Mouse (Mus musculus): ENCODE measurements around the gene Pdhx. TPM values are rescaled to one million over a fixed set of nuclear protein-coding genes. Genes with fewer than 3 reads are reported as not detected.

Pdhx gene
- total RNA-seq, 2 experiments from 2014 or later = 56.4 to 58.7 TPM

DNA sequence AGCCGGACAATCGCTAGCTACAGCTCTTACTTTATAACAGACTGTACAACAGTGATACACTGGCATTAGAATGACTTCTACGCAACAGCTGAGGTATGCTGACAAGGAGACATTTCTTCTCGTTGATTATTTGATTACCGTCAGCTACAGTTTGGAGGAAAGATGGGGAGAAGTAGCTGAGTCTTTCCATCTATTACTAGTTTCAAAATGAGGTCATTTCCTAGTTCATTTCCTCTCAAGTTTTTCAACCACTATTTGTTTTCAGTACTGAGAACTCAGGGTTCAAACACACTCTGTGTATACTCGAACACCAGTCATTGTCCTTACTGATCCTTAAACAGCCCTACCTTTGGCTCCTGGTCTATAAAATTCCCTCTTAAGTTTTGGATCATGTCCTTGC lies 17.5 kb downstream of the Pdhx start:
- DNase-seq (ENCODE audit: extremely low spot score in 1 of 2, low spot score in 2 of 2) = no peak
- Histone ChIP-seq H3K4me3 (no peak overlapping the region), H3K27ac (no peak overlapping the region)
- no peak for TF ChIP-seq CTCF (IDR thresholded peaks at IDR 0.05)
- intact Hi-C loops (cut with DNase I) = no loop called here

- DNase-seq (ENCODE audit: extremely low spot score in 1 of 2, low spot score in 2 of 2) = no peak
- Histone ChIP-seq H3K4me3 (no peak overlapping the region), H3K27ac (no peak overlapping the region)
- TF ChIP-seq CTCF (IDR thresholded peaks at IDR 0.05) = no peak
- intact Hi-C loops (cut with DNase I) = no loop called here
Observed at GRCm38 (mm10) chr2:103051937-103052893, 21.1 kb downstream of the Pdhx start.

DNA sequence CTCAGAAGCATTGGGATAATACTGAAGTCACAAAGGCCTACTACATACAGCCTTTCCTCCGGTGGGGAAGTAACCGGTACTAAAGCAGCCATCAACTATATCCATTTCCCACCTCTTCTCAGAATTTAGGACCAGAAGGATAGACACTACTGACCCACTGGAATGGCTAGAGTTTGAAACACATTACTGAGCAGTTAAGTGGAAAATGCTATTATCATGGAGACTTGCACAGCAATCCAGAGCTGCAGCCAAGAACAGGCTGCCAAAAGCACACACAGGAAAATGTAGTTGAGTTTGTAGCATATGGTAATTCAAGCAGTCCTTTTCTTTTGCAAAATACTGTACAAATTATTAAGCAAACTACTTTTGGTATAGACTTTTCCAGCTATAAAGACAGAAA lies 28.0 kb downstream of the Pdhx start:
- Histone ChIP-seq H3K4me3 (no peak overlapping the region), H3K27ac (no peak overlapping the region)
- intact Hi-C loops (cut with DNase I) = no loop called here
- DNase-seq (ENCODE audit: extremely low spot score in 1 of 2, low spot score in 2 of 2) = no peak
- TF ChIP-seq CTCF (IDR thresholded peaks at IDR 0.05) = no peak

DNA sequence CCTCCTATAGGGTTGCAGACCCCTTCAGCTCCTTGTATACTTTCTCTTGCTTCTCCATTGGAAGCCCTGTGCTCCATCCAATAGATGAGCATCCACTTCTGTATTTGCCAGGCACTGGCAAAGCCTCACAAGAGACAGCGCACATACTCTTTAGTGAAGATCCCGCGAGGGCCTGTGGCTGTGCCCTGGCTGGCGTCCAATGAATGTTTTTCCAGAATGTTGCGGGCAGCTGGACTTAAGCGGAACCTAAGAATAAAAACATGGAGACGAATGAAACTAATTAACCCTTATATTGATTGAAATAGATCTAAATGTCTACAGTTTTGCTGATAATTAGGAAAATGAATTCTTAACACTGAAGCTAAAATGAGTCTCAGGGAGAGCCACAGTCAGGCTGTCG lies 32.4 kb downstream of the Pdhx start:
- no peak for DNase-seq (ENCODE audit: extremely low spot score in 1 of 2, low spot score in 2 of 2)
- no peak overlapping the region for H3K27ac ChIP-seq
- no peak for TF ChIP-seq CTCF (IDR thresholded peaks at IDR 0.05)
- no peak overlapping the region for H3K4me3 ChIP-seq
- intact Hi-C loops (cut with DNase I) = no loop called here

DNA sequence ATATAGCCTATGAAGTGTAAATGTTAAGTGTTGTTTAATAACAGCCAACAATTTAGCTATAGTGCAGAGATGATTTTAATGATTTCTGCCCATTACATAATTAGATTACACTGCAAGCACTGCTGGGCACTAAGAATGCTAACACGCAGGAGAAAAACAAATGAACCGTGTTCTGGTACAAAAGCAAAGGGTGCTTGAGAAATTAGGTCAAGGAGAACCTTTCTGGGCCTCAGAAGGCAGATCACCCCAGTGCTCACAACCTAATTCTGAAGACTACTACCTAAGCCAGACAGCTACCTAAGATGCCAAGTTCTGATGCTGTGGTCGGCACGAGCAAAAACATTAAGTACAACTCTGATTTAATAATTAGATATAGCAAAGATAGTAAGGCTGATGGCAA lies 35.5 kb downstream of the Pdhx start:
- intact Hi-C loops (cut with DNase I) = no loop called here
- TF ChIP-seq CTCF (IDR thresholded peaks at IDR 0.05) = no peak
- Histone ChIP-seq H3K4me3 (no peak overlapping the region), H3K27ac (no peak overlapping the region)
- no peak for DNase-seq (ENCODE audit: extremely low spot score in 1 of 2, low spot score in 2 of 2)

GRCm38 (mm10) chr2:103022728-103023127 lies 50.6 kb downstream of the Pdhx start:
- no peak for DNase-seq (ENCODE audit: extremely low spot score in 1 of 2, low spot score in 2 of 2)
- no peak for TF ChIP-seq CTCF (IDR thresholded peaks at IDR 0.05)
- H3K4me3 ChIP-seq = no peak overlapping the region
- intact Hi-C loops (cut with DNase I) = no loop called here
- H3K27ac ChIP-seq = no peak overlapping the region

DNA sequence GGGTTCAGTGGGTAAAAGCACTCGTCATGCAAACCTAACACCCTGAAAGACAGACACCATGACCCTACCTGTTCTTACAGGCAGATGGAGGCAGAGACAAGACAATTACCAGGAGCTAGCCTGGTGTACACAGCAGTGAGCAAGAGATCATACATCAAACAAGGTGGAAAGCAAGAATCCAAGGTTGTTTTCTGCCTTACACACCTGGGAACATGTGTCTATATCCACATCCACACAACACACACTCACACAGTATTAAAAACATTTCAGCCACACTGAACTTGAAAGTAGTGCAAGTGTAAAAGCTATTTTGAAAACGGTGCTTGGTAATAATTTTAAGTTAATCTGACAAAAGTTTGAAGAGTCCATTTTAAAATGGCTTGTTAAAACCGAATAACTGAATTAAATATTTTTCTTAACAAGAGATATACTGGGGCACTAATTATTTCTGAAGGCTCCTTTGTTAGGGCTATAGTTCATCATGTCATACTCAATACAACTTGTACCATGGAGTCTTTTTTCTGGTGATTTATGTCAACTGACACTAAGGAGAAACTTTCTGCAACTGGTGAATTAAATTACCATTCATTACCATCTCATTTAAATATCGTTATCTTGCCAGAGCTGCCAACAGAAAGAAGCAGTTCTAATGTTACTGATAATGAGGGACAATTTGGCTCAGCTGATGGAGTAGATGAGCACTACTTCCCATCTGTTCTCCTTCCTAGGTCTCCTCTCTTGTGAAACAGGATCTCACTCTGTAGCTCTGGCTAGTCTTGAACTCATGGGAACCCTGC lies 52.9 kb downstream of the Pdhx start:
- intact Hi-C loops (cut with DNase I) = no loop called here
- no peak for TF ChIP-seq CTCF (IDR thresholded peaks at IDR 0.05)
- DNase-seq (ENCODE audit: extremely low spot score in 1 of 2, low spot score in 2 of 2) = no peak
- H3K4me3 ChIP-seq = no peak overlapping the region
- no peak overlapping the region for H3K27ac ChIP-seq

DNA sequence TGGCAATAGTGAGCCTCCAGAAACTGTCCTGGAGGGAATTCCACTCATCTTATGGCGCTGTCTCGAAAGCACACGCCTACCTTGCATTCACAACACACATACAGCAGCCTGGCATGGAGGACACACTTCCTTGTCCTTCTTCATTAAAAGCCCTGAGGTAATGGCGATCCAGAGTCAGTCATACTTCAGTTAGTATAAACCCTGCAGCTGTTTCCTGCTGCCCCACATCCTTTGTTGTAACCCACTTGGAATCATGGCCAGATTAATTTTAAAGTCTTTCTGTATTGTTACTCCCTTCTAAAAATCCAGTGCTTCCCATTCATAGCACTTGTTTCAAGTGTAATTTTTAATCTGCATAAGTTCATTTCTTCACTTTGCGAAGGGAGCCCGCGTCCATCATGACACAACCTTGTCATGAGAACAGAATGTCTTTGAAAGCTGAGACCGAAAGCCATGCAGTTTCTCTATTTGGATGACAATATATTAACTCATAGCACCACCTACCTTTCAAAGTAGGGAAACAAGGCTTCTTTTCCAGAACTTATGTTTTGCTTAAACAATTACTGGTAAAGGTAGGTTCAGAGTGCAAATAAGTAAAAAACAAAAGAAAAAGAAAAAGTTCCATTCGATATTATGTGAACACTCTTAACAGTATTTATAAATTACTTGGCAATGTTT lies 54.4 kb downstream of the Pdhx start:
- peak; percentile 67 for TF ChIP-seq CTCF (IDR thresholded peaks at IDR 0.05)
- Histone ChIP-seq H3K27ac (no peak overlapping the region), H3K4me3 (no peak overlapping the region)
- DNase-seq (ENCODE audit: extremely low spot score in 1 of 2, low spot score in 2 of 2) = no peak
- intact Hi-C loops (cut with DNase I) = loop anchor here (2.0 to 5.0 kb wide), 4 partner anchors 214 to 427 kb away; no protein-coding TSS in a partner anchor

DNA sequence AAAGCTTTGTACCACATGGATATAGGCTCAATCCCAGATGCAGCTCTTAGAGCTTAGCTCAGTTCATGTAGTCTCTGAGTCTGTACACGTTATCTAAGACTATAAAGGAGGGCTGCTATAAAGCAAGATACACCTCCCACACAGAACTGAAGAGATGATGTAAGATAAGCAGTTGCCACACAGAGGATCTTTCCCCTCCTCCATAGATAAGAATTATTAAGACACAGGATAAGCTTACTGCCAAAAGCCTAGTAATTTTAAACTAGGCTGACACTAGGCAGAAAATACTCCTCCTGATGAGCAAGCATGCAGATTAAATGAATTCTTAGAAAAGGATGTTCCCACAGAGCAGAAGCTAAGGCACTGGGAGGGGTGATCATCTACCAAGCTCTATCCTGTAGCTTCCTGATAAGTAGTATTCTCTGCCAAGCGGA lies 55.9 kb downstream of the Pdhx start:
- Histone ChIP-seq H3K27ac (no peak overlapping the region), H3K4me3 (no peak overlapping the region)
- intact Hi-C loops (cut with DNase I) = loop anchor here (5.0 kb wide), 3 partner anchors 275 to 425 kb away; no protein-coding TSS in a partner anchor
- no peak for DNase-seq (ENCODE audit: extremely low spot score in 1 of 2, low spot score in 2 of 2)
- no peak for TF ChIP-seq CTCF (IDR thresholded peaks at IDR 0.05)

GRCm38 (mm10) chr2:103016089-103016488 lies 57.2 kb downstream of the Pdhx start:
- intact Hi-C loops (cut with DNase I) = loop anchor here (5.0 kb wide), 3 partner anchors 274 to 424 kb away; no protein-coding TSS in a partner anchor
- no peak overlapping the region for H3K4me3 ChIP-seq
- no peak overlapping the region for H3K27ac ChIP-seq
- no peak for DNase-seq (ENCODE audit: extremely low spot score in 1 of 2, low spot score in 2 of 2)
- TF ChIP-seq CTCF (IDR thresholded peaks at IDR 0.05) = no peak

GRCm38 (mm10) chr2:103012782-103013575 lies 60.3 kb downstream of the Pdhx start:
- Histone ChIP-seq H3K4me3 (no peak overlapping the region), H3K27ac (no peak overlapping the region)
- TF ChIP-seq CTCF (IDR thresholded peaks at IDR 0.05) = peak; percentile 40
- intact Hi-C loops (cut with DNase I) = no loop called here
- no peak for DNase-seq (ENCODE audit: extremely low spot score in 1 of 2, low spot score in 2 of 2)
